Mouse (Mus musculus) myocyte (in vitro differentiated cells): ENCODE measurements around the gene Kcnh7.

Source experiments
- CEBPB ChIP-seq: IDR thresholded peaks from 2 replicates; pipeline ENCODE4 v1.6.1; 2011; ENCODE audit warnings: mild to moderate bottlenecking, moderate library complexity; ENCODE audit not compliant: poor library complexity, insufficient read depth, severe bottlenecking
- E2F4 ChIP-seq: IDR thresholded peaks from one replicate; pipeline ENCODE4 v1.6.1; 2011; ENCODE audit warnings: mild to moderate bottlenecking, control low read depth, moderate library complexity; ENCODE audit not compliant: insufficient read depth
- MAX ChIP-seq: IDR thresholded peaks from one replicate; pipeline ENCODE4 v1.6.1; 2011; ENCODE audit warnings: low read depth, mild to moderate bottlenecking, control low read depth
- POLR2A ChIP-seq: IDR thresholded peaks from one replicate; pipeline ENCODE4 v1.6.1; 2011; ENCODE audit warnings: low read depth, mild to moderate bottlenecking, control low read depth, moderate library complexity; ENCODE audit not compliant: insufficient read length
- POLR2AphosphoS2 ChIP-seq: IDR thresholded peaks from one replicate; pipeline ENCODE4 v1.6.1; 2011; ENCODE audit warnings: low read depth, control low read depth; ENCODE audit not compliant: insufficient read length
- REST ChIP-seq: IDR thresholded peaks from one replicate; pipeline ENCODE4 v1.6.1; 2011; ENCODE audit warnings: mild to moderate bottlenecking, control low read depth, moderate library complexity; ENCODE audit not compliant: insufficient read depth, insufficient read length
- TCF12 ChIP-seq: IDR thresholded peaks from one replicate; pipeline ENCODE4 v1.6.1; 2011; ENCODE audit warnings: mild to moderate bottlenecking, control low read depth; ENCODE audit not compliant: poor library complexity, insufficient read depth, severe bottlenecking
- USF1 ChIP-seq: IDR thresholded peaks from one replicate; pipeline ENCODE4 v1.6.1; 2011; ENCODE audit warnings: low read depth, mild to moderate bottlenecking, control low read depth, moderate library complexity

GRCm38 (mm10) chr2:62907688-62908087 lies 276.4 kb downstream of the Kcnh7 start:
- TF ChIP-seq USF1 (no peak), MAX (no peak), CEBPB (no peak), E2F4 (no peak), POLR2A (no peak), POLR2AphosphoS2 (no peak), REST (no peak), TCF12 (no peak)
